Mouse (Mus musculus) 3134 (cell line): ENCODE results near the gene Gm10801.
"Not testable (repeated sequence)": the region's sequence is repeated elsewhere in the genome, so short reads cannot be mapped to it uniquely, and the experiment has no call there.

ENCODE experiments used
- DNase-seq: peaks from one replicate; pipeline ENCODE4 v3.0.0-alpha.2; 2011; ENCODE audit warnings: low spot score; ENCODE audit not compliant: insufficient read length; ENCODE audit errors: extremely low read depth

Gm10801 gene

DNA sequence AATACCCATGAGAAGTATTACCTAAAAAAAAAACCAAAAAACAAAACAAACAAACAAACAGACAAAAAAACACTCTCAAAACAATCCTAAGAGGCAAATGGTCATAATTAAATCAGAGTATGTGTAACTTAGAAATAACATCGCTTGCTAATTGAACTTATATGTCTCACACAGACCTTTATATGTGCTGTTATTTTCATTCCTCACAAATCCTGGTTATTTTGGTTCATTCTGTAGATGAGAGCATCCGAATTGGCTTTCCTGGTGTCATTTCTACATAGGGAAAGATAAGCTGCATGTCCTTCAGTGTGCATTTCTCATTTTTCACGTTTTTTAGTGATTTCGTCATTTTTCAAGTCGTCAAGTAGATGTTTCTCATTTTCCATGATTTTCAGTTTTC, at the start of gene Gm10801:
Gene Gm10801 (plus strand): TSS at position 301 of the 400 bp plus-strand sequence.
- DNase-seq: not testable (repeated sequence)

DNA sequence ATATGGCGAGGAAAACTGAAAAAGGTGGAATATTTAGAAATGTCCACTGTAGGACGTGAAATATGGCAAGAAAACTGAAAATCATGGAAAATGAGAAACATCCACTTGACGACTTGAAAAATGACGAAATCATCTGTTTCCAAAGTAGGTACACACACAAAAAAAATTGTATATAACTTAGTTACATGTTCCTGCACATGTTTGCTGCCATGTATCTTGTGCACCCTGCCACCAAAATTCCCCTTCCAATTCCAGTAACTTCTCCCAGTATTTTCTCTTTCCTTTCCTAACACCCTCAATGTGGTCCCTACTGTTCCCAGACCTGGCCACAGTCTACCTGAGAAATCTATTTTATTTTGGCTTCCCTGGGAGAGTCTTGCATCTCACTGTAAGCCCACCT, 5.2 kb downstream of the Gm10801 start, which contains the start of gene Gm10800:
Gene Gm10800 (minus strand): TSS at position 101 of the 400 bp plus-strand sequence.
- not testable (repeated sequence) for DNase-seq

DNA sequence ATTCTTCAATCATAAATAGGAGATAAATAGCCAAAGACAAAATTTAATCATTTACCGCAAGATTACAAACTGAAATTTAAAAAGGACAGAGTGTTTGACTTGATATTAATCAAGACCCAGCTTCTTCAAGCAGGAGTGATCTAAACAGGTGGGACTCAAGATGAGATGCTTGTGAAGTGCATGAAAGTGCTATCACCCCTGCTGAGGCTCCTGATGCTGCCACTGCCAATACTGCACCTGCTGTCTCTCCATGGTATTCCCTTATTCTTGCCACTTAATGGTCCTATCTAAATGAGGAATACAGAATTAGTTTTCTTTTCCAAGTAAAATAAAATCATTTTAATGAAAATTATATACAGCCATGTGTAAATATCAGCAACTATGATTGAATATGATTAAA, 35.5 kb downstream of the Gm10801 start:
- no peak for DNase-seq
